Mouse (Mus musculus): ENCODE data around the gene Dtd1. TPM values are rescaled to one million over a fixed set of nuclear protein-coding genes. Genes with fewer than 3 reads are reported as not detected.

Dtd1 gene
- total and polyA plus RNA-seq, 3 experiments: 32.5 to 36.0 TPM; not detected in 1

DNA sequence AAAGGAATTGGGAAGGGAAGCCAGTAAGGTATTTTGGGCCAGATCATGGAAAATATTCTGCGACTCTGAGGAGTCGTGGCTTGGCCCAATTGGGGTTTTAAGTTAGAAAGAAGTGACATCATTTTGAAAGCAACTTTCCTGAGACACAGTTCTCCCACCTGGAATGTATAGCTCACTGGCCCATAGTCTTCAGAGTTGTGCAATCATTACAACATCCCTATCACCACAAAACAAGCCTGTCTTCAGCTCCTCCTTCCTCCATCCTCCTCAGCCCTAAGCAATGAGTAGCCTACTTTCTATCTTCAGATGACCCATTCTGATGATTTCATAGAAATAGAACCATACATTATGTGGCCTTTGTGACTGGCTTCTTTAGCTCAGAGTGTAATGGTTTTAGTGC lies 130.1 kb downstream of the Dtd1 start:
- H3K9me3 ChIP-seq (replicated peaks; ENCODE audit: insufficient read depth, low read length): no peaks in the 10 kb centered on the region
- no peak overlapping the region for H3K27ac ChIP-seq (ENCODE audit: control insufficient read depth, low read depth, low read length)
- TF ChIP-seq ZMIZ1 (IDR thresholded peaks at IDR 0.05; ENCODE audit: low read depth, low read length) (no peak), NELFE (IDR thresholded peaks at IDR 0.05; ENCODE audit: low read depth, low read length) (no peak), MXI1 (IDR thresholded peaks at IDR 0.05; ENCODE audit: low read depth, low read length) (no peak), E2F4 (IDR thresholded peaks at IDR 0.05; ENCODE audit: borderline replicate concordance, low read depth, low read length) (no peak)

GRCm38 (mm10) chr2:144738161-144738560 lies 138.5 kb downstream of the Dtd1 start:
- DNase-seq (ENCODE audit: low read depth, low spot score): no peak
- H3K27me3 ChIP-seq (ENCODE audit: control insufficient read depth in 1 of 2, insufficient read depth in 2 of 2, low read length in 2 of 2): no peaks in the 10 kb centered on the region

More for the DNA sequence above, 130.1 kb downstream of the Dtd1 start:
- no peak overlapping the region for H3K4me3 ChIP-seq (ENCODE audit: control insufficient read depth in 1 of 2, insufficient read depth in 1 of 2, low read depth in 2 of 2, low read length in 2 of 2)
- H3K4me1 ChIP-seq (ENCODE audit: control insufficient read depth in 1 of 2, insufficient read depth in 2 of 2, low read length in 2 of 2): no peaks in the 10 kb centered on the region
- no peaks in the 10 kb centered on the region for H3K36me3 ChIP-seq (ENCODE audit: control insufficient read depth in 1 of 2, insufficient read depth in 2 of 2, low read length in 2 of 2)
- H3K79me2 ChIP-seq (ENCODE audit: control insufficient read depth, insufficient read depth, low read length, poor library complexity): no peaks in the 10 kb centered on the region
- H3K27me3 ChIP-seq (ENCODE audit: control insufficient read depth in 1 of 2, insufficient read depth in 2 of 2, low read length in 2 of 2): no peaks in the 10 kb centered on the region
- no peak for DNase-seq (ENCODE audit: low read depth, low spot score)
- no peak overlapping the region for H3K9ac ChIP-seq (ENCODE audit: control insufficient read depth, low read depth, low read length, poor library complexity, severe bottlenecking)

GRCm38 (mm10) chr2:144738576-144738975 lies 138.9 kb downstream of the Dtd1 start:
- no peaks in the 10 kb centered on the region for H3K79me2 ChIP-seq (ENCODE audit: control insufficient read depth, insufficient read depth, low read length, poor library complexity)
- TF ChIP-seq BHLHE40 (IDR thresholded peaks at IDR 0.05; ENCODE audit: borderline replicate concordance, low read depth, low read length): no peak
- TF ChIP-seq USF2 (IDR thresholded peaks at IDR 0.05; ENCODE audit: borderline replicate concordance in 1 of 2, insufficient read depth in 1 of 2, low read depth in 1 of 2, low read length in 2 of 2): no peak
- no peak for TF ChIP-seq MEF2A (IDR thresholded peaks at IDR 0.05; ENCODE audit: extremely low read depth, insufficient replicate concordance, low read depth, low read length, poor library complexity, severe bottlenecking)
- no peak for TF ChIP-seq CHD2 (IDR thresholded peaks at IDR 0.05; ENCODE audit: low read length)
- TF ChIP-seq NELFE (IDR thresholded peaks at IDR 0.05; ENCODE audit: low read depth, low read length): no peak
- no peak for TF ChIP-seq JUND (IDR thresholded peaks at IDR 0.05; ENCODE audit: low read depth, low read length)
- no peak for TF ChIP-seq RCOR1 (IDR thresholded peaks at IDR 0.05; ENCODE audit: low read depth, low read length)
- no peak for TF ChIP-seq GABPA (IDR thresholded peaks at IDR 0.05; ENCODE audit: low read depth, low read length)
- DNase-seq (ENCODE audit: low read depth, low spot score): no peak
- H3K4me3 ChIP-seq (ENCODE audit: control insufficient read depth in 1 of 2, insufficient read depth in 1 of 2, low read depth in 2 of 2, low read length in 2 of 2): no peak overlapping the region
- H3K27me3 ChIP-seq (ENCODE audit: control insufficient read depth in 1 of 2, insufficient read depth in 2 of 2, low read length in 2 of 2): no peaks in the 10 kb centered on the region
- no peaks in the 10 kb centered on the region for H3K4me1 ChIP-seq (ENCODE audit: control insufficient read depth in 1 of 2, insufficient read depth in 2 of 2, low read length in 2 of 2)
- H3K36me3 ChIP-seq (ENCODE audit: control insufficient read depth in 1 of 2, insufficient read depth in 2 of 2, low read length in 2 of 2): no peaks in the 10 kb centered on the region
- no peaks in the 10 kb centered on the region for H3K9me3 ChIP-seq (replicated peaks; ENCODE audit: insufficient read depth, low read length)
- H3K9ac ChIP-seq (ENCODE audit: control insufficient read depth, low read depth, low read length, poor library complexity, severe bottlenecking): no peak overlapping the region
- H3K27ac ChIP-seq (ENCODE audit: control insufficient read depth, low read depth, low read length): no peak overlapping the region

More at GRCm38 (mm10) chr2:144738161-144738560, 138.5 kb downstream of the Dtd1 start:
- Histone ChIP-seq H3K4me3 (ENCODE audit: control insufficient read depth in 1 of 2, insufficient read depth in 1 of 2, low read depth in 2 of 2, low read length in 2 of 2) (no peak overlapping the region), H3K4me1 (ENCODE audit: control insufficient read depth in 1 of 2, insufficient read depth in 2 of 2, low read length in 2 of 2) (no peaks in the 10 kb centered on the region), H3K36me3 (ENCODE audit: control insufficient read depth in 1 of 2, insufficient read depth in 2 of 2, low read length in 2 of 2) (no peaks in the 10 kb centered on the region), H3K79me2 (ENCODE audit: control insufficient read depth, insufficient read depth, low read length, poor library complexity) (no peaks in the 10 kb centered on the region), H3K9me3 (replicated peaks; ENCODE audit: insufficient read depth, low read length) (no peaks in the 10 kb centered on the region), H3K27ac (ENCODE audit: control insufficient read depth, low read depth, low read length) (no peak overlapping the region), H3K9ac (ENCODE audit: control insufficient read depth, low read depth, low read length, poor library complexity, severe bottlenecking) (no peak overlapping the region)
- no peak for TF ChIP-seq RAD21 (IDR thresholded peaks at IDR 0.05; ENCODE audit: low read depth, low read length)
- no peak for TF ChIP-seq GABPA (IDR thresholded peaks at IDR 0.05; ENCODE audit: low read depth, low read length)
- no peak for TF ChIP-seq NELFE (IDR thresholded peaks at IDR 0.05; ENCODE audit: low read depth, low read length)
- TF ChIP-seq ZNF384 (IDR thresholded peaks at IDR 0.05; ENCODE audit: low read depth, low read length): no peak
- TF ChIP-seq CHD1 (IDR thresholded peaks at IDR 0.05; ENCODE audit: low read depth, low read length): no peak
- no peak for TF ChIP-seq ZKSCAN1 (IDR thresholded peaks at IDR 0.05; ENCODE audit: low read depth, low read length)
- TF ChIP-seq RCOR1 (IDR thresholded peaks at IDR 0.05; ENCODE audit: low read depth, low read length): no peak
- no peak for TF ChIP-seq GATA1 (IDR thresholded peaks at IDR 0.05; ENCODE audit: low read depth, low read length)
- no peak for TF ChIP-seq MXI1 (IDR thresholded peaks at IDR 0.05; ENCODE audit: low read depth, low read length)
- TF ChIP-seq MAFK (IDR thresholded peaks at IDR 0.05; ENCODE audit: borderline replicate concordance, low read depth, low read length): no peak

Data from MEL (cell line).